Mouse (Mus musculus) cerebellum, postnatal 36 days (tissue): ENCODE measurements around the gene Cdkn1a.
"Not testable (repeated sequence)": the region's sequence is repeated elsewhere in the genome, so short reads cannot be mapped to it uniquely, and the experiment has no call there.

ENCODE experiments used
- DNase-seq, 2 experiments: peaks; one replicate each; pipeline ENCODE4 v3.0.0; 2021 to 2022; ENCODE audit warnings: mixed read lengths in 2 of 2

The Cdkn1a gene

GRCm38 (mm10) chr17:29059581-29059980 is 31.2 kb upstream of the Cdkn1a start:
- no peak for DNase-seq

- DNase-seq = no peak
Measured at GRCm38 (mm10) chr17:29060946-29061345, 29.8 kb upstream of the Cdkn1a start.

- DNase-seq = no peak
Measured at GRCm38 (mm10) chr17:29062119-29063035, 28.4 kb upstream of the Cdkn1a start.

- DNase-seq = peak in 1 of 2 experiments; percentile 37
Measured at GRCm38 (mm10) chr17:29063121-29063987, 27.4 kb upstream of the Cdkn1a start.

- DNase-seq = no peak
Measured at GRCm38 (mm10) chr17:29063988-29064285, 26.8 kb upstream of the Cdkn1a start.

- no peak for DNase-seq
Measured at GRCm38 (mm10) chr17:29065245-29065940, 25.4 kb upstream of the Cdkn1a start.

GRCm38 (mm10) chr17:29065971-29066370 is 24.8 kb upstream of the Cdkn1a start:
- no peak for DNase-seq

- DNase-seq = not testable (repeated sequence)
Measured at GRCm38 (mm10) chr17:29067416-29067815, 23.4 kb upstream of the Cdkn1a start.

GRCm38 (mm10) chr17:29067847-29068246 is 22.9 kb upstream of the Cdkn1a start:
- no peak for DNase-seq

GRCm38 (mm10) chr17:29069063-29069462 is 21.7 kb upstream of the Cdkn1a start:
- DNase-seq = no peak

GRCm38 (mm10) chr17:29071820-29072219 is 19.0 kb upstream of the Cdkn1a start:
- no peak for DNase-seq

GRCm38 (mm10) chr17:29072701-29073307 is 18.0 kb upstream of the Cdkn1a start:
- no peak for DNase-seq

GRCm38 (mm10) chr17:29073313-29073712 is 17.5 kb upstream of the Cdkn1a start:
- DNase-seq = no peak

GRCm38 (mm10) chr17:29074085-29074484 is 16.7 kb upstream of the Cdkn1a start:
- DNase-seq = no peak

- DNase-seq = no peak
Measured at GRCm38 (mm10) chr17:29076235-29076634, 14.5 kb upstream of the Cdkn1a start.

GRCm38 (mm10) chr17:29077786-29078509 is 12.8 kb upstream of the Cdkn1a start:
- no peak for DNase-seq

GRCm38 (mm10) chr17:29078519-29079383 is 12.0 kb upstream of the Cdkn1a start:
- DNase-seq = no peak

GRCm38 (mm10) chr17:29080758-29081617 is 9.8 kb upstream of the Cdkn1a start:
- no peak for DNase-seq

- no peak for DNase-seq
Measured at GRCm38 (mm10) chr17:29081618-29082381, 9.0 kb upstream of the Cdkn1a start.
